Mouse (Mus musculus): ENCODE data around the gene Ccdc136.

Ccdc136 gene

GRCm38 (mm10) chr6:29436461-29436934, 40.4 kb downstream of the Ccdc136 start:
- in situ Hi-C loops (cut with MboI, MseI): no loop called here

GRCm38 (mm10) chr6:29439251-29439650, 43.1 kb downstream of the Ccdc136 start:
- in situ Hi-C loops (cut with MboI, MseI): no loop called here

GRCm38 (mm10) chr6:29439789-29440188, 43.7 kb downstream of the Ccdc136 start:
- in situ Hi-C loops (cut with MboI, MseI): no loop called here

GRCm38 (mm10) chr6:29444773-29445172, 48.7 kb downstream of the Ccdc136 start:
- in situ Hi-C loops (cut with MboI, MseI): no loop called here

- in situ Hi-C loops (cut with MboI, MseI): no loop called here
Observed at GRCm38 (mm10) chr6:29445354-29445753, 49.2 kb downstream of the Ccdc136 start.

GRCm38 (mm10) chr6:29449858-29450257, 53.7 kb downstream of the Ccdc136 start:
- in situ Hi-C loops (cut with MboI, MseI): no loop called here

- in situ Hi-C loops (cut with MboI, MseI): no loop called here
Observed at GRCm38 (mm10) chr6:29450667-29451066, 54.6 kb downstream of the Ccdc136 start.

- in situ Hi-C loops (cut with MboI, MseI): no loop called here
Observed at GRCm38 (mm10) chr6:29461502-29461901, 65.4 kb downstream of the Ccdc136 start.

GRCm38 (mm10) chr6:29463388-29463787, 67.3 kb downstream of the Ccdc136 start:
- in situ Hi-C loops (cut with MboI, MseI): no loop called here

- in situ Hi-C loops (cut with MboI, MseI): no loop called here
Observed at GRCm38 (mm10) chr6:29467583-29468354, 71.7 kb downstream of the Ccdc136 start, which contains the start of gene Atp6v1f. TSS of gene Atp6v1f (plus strand) at chr6:29467718.

GRCm38 (mm10) chr6:29468851-29469250, 72.7 kb downstream of the Ccdc136 start:
- in situ Hi-C loops (cut with MboI, MseI): no loop called here

- in situ Hi-C loops (cut with MboI, MseI): no loop called here
Observed at GRCm38 (mm10) chr6:29471137-29471536, 75.0 kb downstream of the Ccdc136 start, which contains the start of gene Atp6v1fnb. TSS of gene Atp6v1fnb (plus strand) at chr6:29471437.

GRCm38 (mm10) chr6:29473941-29474691, 78.0 kb downstream of the Ccdc136 start:
- in situ Hi-C loops (cut with MboI, MseI): no loop called here

GRCm38 (mm10) chr6:29474736-29475135, 78.6 kb downstream of the Ccdc136 start:
- in situ Hi-C loops (cut with MboI, MseI): no loop called here
